Mouse (Mus musculus) mature B cell (primary cell): ENCODE results near the gene Hs2st1.
"Not testable (repeated sequence)": the region's sequence is repeated elsewhere in the genome, so short reads cannot be mapped to it uniquely, and the experiment has no call there.

ENCODE experiments used
- in situ Hi-C: fragments of 300-500 bp; cut with MboI; formaldehyde crosslinking; loops from 2 replicates; pipeline ENCODE4 v1.14.3; 2019

Hs2st1 gene

GRCm38 (mm10) chr3:144570047-144570815 is at the start of gene Hs2st1, which contains the start of gene Selenof:
Hs2st1 (minus strand) TSS chr3:144570181.
Selenof (plus strand) TSS chr3:144570304.
- in situ Hi-C loops, result loop anchor here (25.0 kb wide), 1 partner anchor 1808 kb away; the partner anchor contains the start of gene Gtf2b

DNA sequence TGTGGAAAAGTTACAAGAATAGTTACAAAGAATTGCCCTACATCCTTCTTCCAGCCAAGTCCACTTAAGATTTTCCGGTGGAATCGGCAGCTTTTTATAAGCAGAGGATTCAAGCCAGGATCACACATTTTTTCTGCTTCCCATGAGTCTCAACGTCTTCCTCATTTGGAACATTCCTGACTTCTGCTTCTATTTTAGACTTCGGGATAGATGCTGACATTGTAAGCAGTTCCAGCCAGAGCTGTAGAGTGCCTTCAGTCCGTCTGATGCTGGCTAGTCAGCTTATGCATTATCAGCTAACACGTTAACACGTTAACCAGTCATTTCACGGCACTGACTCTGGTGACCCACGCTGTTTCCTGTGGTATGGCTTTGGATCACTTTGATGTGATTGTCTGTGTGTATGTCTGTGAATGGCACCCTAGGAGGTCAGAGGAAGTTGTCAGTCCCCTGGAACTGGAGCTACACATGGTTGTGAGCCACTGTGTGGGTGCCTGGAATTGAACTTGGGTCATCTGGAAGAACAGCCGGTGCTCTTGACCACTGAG is 47.7 kb upstream of the Hs2st1 start:
- in situ Hi-C loops, result loop anchor here (10.0 kb wide), 1 partner anchor 163 kb away; no protein-coding TSS in a partner anchor

DNA sequence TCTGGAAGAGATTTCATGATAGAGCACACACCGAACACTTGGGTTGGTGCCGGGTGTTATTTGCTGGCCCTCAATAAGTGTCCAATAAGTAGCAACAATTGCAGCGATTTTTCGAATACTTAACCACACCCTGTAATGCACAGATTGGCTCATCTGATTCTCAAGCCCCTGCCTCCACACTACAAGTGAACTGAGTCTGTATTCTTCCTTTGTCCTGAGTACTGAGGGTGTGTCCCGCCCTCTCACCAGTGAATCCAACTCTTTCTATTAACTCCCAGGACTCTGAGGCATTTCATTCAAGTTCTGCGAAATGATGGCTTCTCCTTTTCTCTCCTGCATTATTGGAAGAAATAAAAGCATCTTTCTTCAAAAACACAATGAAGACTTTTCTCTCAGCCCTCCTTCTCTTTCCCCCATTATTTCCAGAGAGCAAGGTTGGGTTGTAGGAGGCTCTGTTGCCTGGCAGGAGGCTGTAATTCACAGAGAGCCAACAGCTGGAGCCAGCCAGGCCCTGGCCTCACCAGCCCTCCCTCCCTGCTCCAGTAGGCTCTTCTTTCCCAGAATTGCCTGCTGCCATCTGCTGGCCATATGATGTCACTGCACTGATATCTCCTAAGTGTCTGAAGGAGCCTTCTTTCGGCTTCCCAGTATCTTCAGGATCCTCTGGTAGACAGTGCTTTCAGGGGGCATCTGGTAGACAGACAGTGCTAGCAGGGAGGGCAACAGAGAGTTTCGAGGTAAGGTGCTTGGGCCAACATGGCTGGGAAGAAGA is 46.9 kb upstream of the Hs2st1 start:
- in situ Hi-C loops, result loop anchor here (10.0 kb wide), 1 partner anchor 162 kb away; no protein-coding TSS in a partner anchor

GRCm38 (mm10) chr3:144615459-144615858 is 45.5 kb upstream of the Hs2st1 start:
- in situ Hi-C loops, result loop anchor here (10.0 kb wide), 1 partner anchor 161 kb away; no protein-coding TSS in a partner anchor

DNA sequence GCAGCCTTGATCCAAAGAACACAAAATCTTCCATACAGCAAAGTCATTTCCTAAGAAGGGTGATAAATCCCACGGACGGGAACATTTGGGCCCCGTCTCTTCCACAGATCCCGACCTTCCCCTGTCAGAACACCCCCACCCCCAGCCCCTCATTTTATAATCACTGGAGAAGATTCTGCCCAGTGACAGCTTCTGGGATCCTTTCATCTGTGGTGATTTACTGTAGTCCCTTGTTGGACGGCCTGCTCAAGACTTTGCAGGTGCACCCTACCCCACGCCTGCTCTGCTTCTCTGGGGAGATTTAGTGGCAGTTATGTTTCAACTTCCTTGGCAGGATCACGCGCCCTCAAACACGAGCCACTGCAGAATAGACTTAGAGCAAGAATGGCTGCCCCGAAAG is 44.7 kb upstream of the Hs2st1 start:
- in situ Hi-C loops, result loop anchor here (10.0 kb wide), 1 partner anchor 160 kb away; no protein-coding TSS in a partner anchor

DNA sequence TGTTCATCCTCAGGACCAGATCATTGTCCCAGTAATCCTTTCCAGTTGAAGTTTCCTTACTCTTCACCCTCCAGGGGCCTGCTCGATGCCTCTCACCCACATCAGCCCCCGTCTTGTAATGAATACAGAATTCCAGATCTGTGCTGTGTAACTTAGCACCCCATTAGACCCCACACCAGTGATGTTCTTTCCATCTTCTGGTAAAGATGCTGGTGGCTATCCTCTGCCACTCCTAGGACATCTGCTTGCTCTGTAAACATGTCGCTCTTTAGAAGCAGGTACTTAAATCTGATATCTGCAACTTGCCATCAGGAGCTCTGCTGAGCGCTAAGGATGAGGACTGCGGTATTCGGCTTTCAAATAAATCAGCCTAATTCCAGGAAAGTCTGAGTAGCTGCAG is 44.3 kb upstream of the Hs2st1 start:
- in situ Hi-C loops, result loop anchor here (10.0 kb wide), 1 partner anchor 159 kb away; no protein-coding TSS in a partner anchor

DNA sequence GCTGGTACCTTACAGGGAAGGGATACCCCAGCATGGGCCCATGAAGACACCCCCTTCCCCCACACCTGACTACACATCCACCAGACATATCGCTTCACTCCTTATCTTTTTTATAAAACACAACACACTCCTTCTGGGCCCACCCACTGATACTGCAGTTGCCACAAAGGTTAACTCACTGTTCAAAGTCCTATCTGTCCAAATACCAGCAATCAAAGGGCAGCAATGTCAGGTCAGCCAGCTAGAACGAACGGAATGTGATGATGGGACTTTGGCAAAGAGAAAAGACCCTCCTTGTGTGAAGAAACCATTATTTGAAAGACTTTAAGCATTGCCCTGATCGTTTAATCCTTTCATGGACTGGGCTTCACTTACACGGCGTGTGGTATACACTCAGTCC is 42.4 kb upstream of the Hs2st1 start:
- in situ Hi-C loops, result loop anchor here (10.0 kb wide), 1 partner anchor 158 kb away; no protein-coding TSS in a partner anchor

- in situ Hi-C loops, result loop anchor here (10.0 kb wide), 1 partner anchor 157 kb away; no protein-coding TSS in a partner anchor
These were observed 41.8 kb upstream of the Hs2st1 start for GRCm38 (mm10) chr3:144611626-144612271.

DNA sequence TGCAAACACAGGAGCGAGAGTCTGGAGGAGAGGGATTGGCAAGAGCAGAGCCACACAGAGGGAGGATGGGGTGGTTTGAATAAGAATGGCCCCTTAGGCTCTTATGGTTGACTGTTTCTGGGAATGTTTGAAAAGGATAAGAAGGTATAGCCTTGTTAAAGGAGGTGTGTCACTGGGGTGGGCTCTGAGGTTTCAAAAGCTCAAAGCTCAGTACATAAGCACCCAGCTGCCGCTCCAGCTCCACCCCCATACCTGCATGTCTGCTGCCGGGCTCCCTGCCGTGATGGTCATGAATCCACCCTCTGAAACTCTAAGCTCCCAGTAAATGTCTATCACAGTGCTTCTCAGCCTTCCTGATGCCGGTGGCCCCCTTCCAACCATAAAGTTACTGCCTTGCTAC is 40.8 kb upstream of the Hs2st1 start:
- in situ Hi-C loops, result loop anchor here (10.0 kb wide), 1 partner anchor 156 kb away; no protein-coding TSS in a partner anchor

- in situ Hi-C loops, result no loop called here
These were observed 38.1 kb upstream of the Hs2st1 start for GRCm38 (mm10) chr3:144608090-144608489.

DNA sequence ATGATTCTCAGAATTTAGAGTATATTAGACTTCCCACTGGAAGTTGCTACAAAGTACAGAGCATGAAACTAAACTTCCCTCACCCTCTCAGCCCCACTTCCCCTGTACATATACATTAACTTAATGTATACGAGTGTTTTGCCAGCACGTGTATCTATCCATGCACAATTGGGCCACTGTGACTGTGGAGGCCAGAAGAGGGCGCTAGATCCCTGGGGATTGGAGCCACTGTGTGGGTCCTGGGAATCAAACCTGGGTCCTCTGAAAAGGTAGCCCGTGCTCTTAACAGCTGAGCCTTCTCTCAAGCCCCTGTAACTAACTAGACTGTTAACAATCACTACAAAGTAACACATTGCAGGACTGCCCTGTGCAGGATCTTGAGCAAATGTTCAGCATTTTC is 36.5 kb upstream of the Hs2st1 start:
- in situ Hi-C loops, result no loop called here

- in situ Hi-C loops, result not testable (repeated sequence)
These were observed 35.8 kb upstream of the Hs2st1 start for GRCm38 (mm10) chr3:144605811-144606210.

GRCm38 (mm10) chr3:144604205-144604604 is 34.2 kb upstream of the Hs2st1 start:
- in situ Hi-C loops, result no loop called here

DNA sequence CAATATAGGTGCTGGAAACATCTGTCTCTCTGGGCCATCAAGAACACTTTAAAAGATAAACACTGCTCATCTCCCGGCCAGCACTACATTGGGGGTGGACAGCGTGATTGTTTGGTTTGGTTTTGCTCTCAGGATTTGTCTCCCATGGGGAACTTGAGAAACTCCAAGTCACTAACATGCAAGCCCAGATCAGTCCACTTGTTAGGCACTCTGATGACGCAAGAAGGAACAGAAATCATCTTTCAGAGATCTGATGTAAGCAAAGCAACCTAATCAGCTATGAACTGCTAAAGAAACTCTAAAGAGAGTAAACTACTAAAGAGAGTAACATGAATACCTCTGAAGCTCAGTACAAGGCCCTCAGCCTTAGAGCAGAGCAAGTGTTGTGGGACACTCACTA is 33.6 kb upstream of the Hs2st1 start:
- in situ Hi-C loops, result no loop called here

DNA sequence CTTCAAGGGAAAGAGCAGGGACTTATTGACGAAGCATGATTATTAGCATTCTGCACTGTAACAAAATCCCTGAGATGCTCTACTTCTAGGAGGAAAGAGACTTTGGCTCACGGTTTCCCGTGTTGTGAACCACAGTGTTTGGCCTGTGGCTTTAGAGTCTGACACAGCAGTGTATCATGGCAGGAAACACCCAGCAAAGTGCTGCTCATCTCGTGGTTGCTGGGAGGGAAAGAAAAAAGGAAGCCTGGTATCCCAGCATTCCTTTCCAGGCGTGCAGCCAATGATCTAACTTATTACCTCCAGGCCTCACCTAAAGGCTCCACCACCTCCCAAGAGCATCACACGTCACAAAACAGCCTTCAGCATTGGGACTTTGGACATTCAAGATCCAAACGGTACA is 32.8 kb upstream of the Hs2st1 start:
- in situ Hi-C loops, result no loop called here

GRCm38 (mm10) chr3:144602413-144602812 is 32.4 kb upstream of the Hs2st1 start:
- in situ Hi-C loops, result no loop called here

GRCm38 (mm10) chr3:144597790-144598467 is 27.9 kb upstream of the Hs2st1 start:
- in situ Hi-C loops, result no loop called here

DNA sequence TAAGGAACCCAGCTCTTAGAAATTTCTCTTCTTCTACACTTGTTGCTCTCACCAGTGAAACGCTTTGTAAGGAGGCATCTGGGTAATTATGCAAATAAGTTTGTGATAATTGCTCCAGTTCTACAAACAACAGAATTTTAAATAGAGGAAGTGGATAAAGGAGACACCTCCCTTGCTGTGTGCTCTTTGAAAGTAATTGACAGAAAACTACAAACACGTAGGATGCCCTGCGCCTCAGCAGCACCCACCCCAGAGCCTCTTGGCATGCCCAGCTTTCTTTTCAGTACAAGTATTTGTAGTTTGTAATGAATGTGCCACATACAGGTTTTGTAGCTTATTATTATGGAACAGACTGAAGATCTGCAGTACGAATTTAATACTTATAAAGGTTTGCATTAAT is 27.1 kb upstream of the Hs2st1 start:
- in situ Hi-C loops, result no loop called here

GRCm38 (mm10) chr3:144592992-144593785 is 23.2 kb upstream of the Hs2st1 start:
- in situ Hi-C loops, result no loop called here
